Mouse (Mus musculus) left cerebral cortex, postnatal 14 days (tissue): ENCODE measurements around the gene Abcg8. TPM values are rescaled to one million over a fixed set of nuclear protein-coding genes. Genes with fewer than 3 reads are reported as not detected.

Experiments
- DNase-seq, 2 experiments: peaks; one replicate each; pipeline ENCODE4 v3.0.0; 2021 to 2022; ENCODE audit warnings: low spot score in 2 of 2, mixed read lengths in 1 of 2
- intact Hi-C: fragments of 180-260 bp; cut with DNase I; formaldehyde crosslinking; loops from one replicate; pipeline ENCODE4 v1.15.1; 2025
- total RNA-seq, 2 experiments: library from RNA; stranded (reverse); gene quantifications; 2 replicates each; pipeline ENCODE4 v1.2.3; 2021

The Abcg8 gene
- total RNA-seq, 2 experiments from 2014 or later = 0.15 TPM; not detected in 1

DNA sequence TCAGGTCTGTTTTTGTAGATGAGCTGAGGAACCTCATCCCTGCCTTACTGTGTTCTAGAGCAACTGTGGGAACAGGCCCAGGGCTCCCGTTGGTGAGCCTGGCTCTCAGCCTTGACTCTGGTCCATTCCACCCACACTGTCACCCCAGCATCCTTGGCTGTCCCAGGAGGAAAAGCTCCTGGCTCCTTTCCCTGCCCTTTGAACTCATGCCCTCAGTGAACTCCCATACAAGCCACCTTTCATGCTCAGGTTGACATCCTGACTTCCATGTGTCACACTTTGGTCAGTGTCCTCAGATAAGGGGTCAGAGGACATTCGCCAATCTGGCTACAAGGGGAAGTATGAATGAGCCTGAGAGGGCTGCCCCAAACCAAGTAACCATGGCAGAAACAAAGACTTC lies 17.6 kb downstream of the Abcg8 start:
- intact Hi-C loops = no loop called here
- no peak for DNase-seq

DNA sequence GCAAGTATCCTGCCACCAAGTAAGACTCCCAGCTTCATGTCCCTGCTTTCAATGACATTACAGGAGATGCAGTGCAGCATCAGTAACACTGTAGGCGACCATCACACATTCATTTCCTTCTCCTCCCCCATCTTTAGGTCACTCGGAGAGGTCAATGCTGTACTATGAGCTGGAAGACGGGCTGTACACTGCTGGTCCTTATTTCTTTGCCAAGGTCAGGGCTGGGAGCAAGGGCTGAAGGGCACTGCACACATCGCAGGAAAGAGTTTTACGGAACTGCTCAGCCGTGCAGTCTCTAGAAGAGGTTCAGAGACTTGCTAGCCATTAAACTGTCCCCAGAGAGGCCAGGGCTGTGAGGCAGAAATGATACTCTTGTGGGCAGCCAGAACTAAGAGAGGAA lies 20.4 kb downstream of the Abcg8 start:
- DNase-seq = no peak
- intact Hi-C loops = no loop called here

- intact Hi-C loops = no loop called here
- peak; percentile 71 to 78 for DNase-seq
Measured at GRCm38 (mm10) chr17:84698727-84699126, 22.6 kb downstream of the Abcg8 start.

DNA sequence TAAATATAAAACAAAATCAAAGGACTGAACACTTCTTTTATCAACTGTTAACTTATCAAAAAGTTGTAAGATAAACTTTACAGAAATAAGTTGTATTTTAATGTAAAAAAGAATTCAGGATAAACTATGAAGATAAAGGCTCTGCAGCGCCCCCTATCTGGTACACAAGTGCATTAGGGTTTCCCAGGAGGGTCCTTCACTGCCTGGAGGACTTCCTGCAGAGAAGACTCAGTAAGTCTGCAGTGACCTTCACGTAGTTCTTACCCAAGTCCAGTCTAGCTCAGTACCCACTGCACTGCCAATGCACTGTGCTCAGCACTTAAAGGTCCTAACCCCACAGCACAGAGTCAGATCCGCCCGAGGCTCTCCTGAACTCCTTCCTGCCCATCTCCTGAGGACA lies 31.3 kb downstream of the Abcg8 start:
- intact Hi-C loops = no loop called here
- DNase-seq = no peak

DNA sequence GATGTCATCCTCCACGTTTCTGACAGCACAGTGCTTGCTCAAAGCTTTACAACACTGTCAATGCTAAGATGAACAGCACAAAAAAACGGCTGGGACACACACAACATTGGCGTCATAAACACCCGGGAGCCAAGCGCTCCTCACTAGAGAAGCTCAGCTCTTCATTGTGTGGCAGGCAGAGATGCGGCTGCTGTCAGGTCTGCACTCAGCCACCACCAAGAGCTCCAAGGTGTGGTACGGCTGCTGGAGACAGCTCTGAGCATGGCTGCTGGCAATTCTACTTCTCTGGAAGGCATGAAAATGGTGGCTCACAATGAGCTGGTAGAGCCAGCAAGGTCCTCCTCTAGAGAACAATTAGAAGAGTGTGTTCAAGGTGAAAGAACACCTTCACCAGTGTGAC lies 32.7 kb downstream of the Abcg8 start:
- DNase-seq = no peak
- intact Hi-C loops = no loop called here

DNA sequence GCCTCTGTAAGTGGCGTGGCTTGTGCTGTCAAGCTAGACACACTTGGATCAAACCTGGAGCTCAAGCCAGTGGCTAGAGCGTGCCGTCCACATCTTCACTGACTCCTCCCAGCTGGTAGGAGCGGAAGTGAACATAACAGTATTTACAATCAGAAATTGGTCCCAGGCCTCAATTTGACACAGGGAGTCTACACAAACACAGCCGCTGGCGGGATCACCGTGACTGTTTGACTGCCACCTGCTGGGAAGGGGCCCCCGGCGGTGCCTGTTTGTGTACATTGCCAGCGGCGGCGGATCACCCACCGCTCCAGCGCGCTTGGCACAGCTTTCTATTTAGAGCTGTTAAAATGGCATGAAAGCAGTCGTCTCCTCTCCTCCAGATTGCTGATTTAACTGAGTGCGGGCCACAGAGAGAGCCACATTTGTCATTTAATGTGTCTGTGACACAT lies 33.3 kb downstream of the Abcg8 start:
- intact Hi-C loops = no loop called here
- DNase-seq = peak in 1 of 2 experiments; percentile 56

GRCm38 (mm10) chr17:84713563-84714164 lies 37.6 kb downstream of the Abcg8 start:
- intact Hi-C loops = no loop called here
- peak; percentile 39 to 57 for DNase-seq

GRCm38 (mm10) chr17:84714930-84715329 lies 38.8 kb downstream of the Abcg8 start:
- intact Hi-C loops = no loop called here

DNA sequence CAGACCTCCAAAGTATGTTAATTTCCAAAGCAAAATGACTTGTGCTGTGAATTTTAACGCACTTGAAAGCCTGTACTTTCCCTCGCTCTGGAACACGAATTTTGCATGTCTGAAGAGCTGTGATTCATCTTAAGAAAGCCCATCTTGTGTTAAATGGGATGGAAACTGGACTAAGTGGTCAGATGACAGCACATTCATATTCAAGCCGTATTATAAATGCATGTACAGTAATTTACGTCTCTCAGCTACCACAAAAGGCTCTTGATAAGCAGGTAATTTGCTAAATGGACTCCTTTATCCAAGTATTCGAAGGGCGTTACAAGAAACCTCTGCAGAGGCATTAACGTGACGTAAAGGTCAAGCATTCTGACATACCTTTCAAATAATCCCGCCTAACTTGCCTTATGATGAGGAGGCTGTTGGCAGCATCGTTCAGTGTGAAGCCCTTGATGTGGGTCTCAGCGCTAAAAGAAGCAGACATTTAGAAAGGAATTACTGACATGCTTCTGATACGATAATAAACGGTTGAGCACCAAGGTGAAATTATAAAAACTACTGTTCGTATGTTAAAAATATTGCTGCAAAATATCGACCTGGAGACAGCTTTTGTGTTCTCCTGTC lies 40.3 kb downstream of the Abcg8 start:
- DNase-seq = no peak
- intact Hi-C loops = no loop called here

More at GRCm38 (mm10) chr17:84714930-84715329, 38.8 kb downstream of the Abcg8 start:
- no peak for DNase-seq

- DNase-seq = no peak
- intact Hi-C loops = no loop called here
Measured at GRCm38 (mm10) chr17:84717416-84717815, 41.3 kb downstream of the Abcg8 start.

DNA sequence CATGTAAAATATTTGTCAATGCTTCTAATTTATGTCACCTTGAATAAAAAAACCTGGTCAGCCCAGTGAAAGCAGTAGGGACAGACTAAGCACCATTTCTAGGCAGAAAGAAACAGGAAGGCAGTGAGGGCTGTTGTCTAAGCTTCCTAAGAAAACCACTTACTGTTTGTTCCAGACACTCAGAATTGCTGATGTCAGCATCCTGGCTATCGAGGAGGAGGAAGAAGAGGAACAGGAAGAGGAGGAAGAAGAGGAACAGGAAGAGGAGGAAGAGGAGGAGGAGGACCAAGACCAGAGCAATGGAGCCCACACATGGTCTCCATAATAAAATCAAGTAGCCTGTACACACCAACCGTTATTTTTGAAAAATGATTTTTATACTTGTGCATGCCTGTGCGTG lies 43.0 kb downstream of the Abcg8 start:
- DNase-seq = no peak
- intact Hi-C loops = no loop called here

DNA sequence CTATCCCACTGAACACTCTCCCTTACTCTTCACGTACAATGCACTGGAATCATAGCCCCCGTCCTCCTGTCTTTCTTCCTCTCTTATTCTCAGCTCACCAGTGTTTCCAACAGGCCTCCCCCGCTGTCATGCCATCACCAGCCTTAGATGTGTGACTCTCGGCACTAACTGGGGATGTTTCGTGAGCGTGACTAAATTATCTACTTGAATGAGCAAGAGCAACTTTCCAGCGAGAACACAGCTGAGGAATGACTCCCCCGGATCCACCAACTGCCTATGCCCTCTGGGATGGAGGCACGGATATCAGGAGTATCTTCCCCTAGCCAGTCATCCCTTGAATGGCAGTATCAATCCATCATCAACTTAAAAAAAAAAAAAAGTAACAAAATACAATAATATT lies 47.9 kb downstream of the Abcg8 start:
- intact Hi-C loops = no loop called here
- DNase-seq = peak in 1 of 2 experiments; percentile 19

DNA sequence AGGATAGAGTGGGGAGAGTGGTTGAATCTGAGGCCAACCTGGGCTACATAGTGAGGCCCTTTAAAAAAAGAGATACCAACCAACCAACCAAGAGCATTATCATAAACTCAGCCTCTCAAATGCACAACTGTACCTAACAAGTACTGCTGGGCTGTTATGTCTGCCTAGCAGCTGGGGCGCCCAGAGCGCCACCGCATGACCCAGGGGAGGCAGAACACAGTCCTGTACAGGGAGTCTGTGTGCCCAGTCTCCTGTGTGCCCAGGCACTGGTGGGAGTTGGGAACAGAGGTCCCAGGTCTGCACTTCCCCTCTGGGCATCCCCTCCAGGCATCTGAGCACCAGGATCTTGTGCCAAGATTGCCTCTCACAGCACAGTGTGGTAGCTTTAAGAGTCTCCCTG lies 49.1 kb downstream of the Abcg8 start:
- intact Hi-C loops = no loop called here
- no peak for DNase-seq

- intact Hi-C loops = no loop called here
- DNase-seq = no peak
Measured at GRCm38 (mm10) chr17:84728201-84728911, 52.3 kb downstream of the Abcg8 start.

GRCm38 (mm10) chr17:84729140-84729539 lies 53.0 kb downstream of the Abcg8 start:
- intact Hi-C loops = no loop called here
- no peak for DNase-seq

DNA sequence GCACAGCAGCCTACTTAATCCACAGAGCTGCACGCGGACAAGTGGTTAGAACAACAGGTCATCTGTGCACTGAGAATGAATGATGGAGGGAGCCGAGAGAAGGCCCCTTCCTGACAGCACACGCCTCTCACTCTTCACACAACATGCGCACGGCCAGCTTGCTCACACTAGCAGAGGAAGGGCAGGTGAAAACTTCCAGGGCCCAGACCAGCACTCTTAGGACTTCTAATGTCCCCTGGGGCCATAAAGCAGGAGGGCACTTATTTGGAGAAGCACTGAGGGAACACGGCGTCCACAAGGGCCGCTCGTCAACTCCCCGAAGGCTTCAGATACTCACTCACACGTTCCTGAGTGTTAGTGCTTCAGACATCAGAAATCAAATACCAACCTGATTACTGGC lies 55.3 kb downstream of the Abcg8 start:
- no peak for DNase-seq
- intact Hi-C loops = no loop called here

DNA sequence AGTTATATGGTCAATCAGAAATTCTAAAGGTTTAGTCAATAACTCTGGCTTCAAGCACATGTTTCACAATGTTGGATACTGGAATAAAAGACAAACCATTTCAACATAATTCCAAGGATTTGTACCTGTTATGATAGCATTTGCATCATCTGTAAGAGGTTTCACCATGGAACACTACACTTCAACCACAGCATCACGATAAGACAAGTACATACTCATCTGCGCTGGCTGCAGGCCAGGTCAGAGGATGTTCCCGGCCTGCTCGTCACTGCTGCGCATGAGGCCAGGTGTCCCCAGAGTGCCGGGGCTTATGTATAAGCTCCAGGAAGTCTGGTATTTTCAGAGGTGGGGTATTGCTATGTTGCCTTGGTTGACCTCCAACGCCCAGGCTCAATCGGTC lies 56.5 kb downstream of the Abcg8 start:
- intact Hi-C loops = no loop called here
- DNase-seq = no peak

GRCm38 (mm10) chr17:84736719-84737118 lies 60.6 kb downstream of the Abcg8 start:
- intact Hi-C loops = no loop called here
- DNase-seq = no peak

GRCm38 (mm10) chr17:84738073-84738797 lies 62.1 kb downstream of the Abcg8 start:
- DNase-seq = no peak
- intact Hi-C loops = no loop called here

DNA sequence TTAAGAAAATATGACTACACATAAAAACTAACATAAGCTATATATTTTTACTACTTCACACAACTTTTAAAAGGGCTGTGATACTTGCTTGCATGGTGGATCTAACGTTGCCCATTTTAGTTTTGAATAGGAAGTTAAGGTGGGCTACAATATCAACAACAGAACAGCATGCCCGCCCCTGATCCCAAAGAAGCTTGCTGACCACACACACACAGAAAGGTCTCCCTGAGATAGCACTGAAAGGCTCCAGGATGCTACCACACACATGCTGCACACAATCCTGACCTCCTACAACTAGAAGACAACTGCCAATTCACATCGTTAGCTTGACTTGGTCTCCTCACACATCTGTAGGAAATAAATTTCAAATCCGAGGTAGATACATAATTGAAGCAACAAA lies 68.2 kb downstream of the Abcg8 start:
- intact Hi-C loops = no loop called here
- no peak for DNase-seq
